Mouse (Mus musculus) CH12.LX (cell line): ENCODE measurements around the gene Ric1. TPM values are rescaled to one million over a fixed set of nuclear protein-coding genes. Genes with fewer than 3 reads are reported as not detected.
A peak's percentile ranks its signal among the peaks of the same experiment; 100 is the strongest.

ENCODE experiments used
- DNase-seq: peaks from one replicate; pipeline ENCODE4 v3.0.0-alpha.2; 2013; ENCODE audit errors: extremely low read depth
- H3K27ac ChIP-seq: 2 replicates; pipeline ENCODE4 v1.5.1; 2012; ENCODE audit warnings: low read depth, mild to moderate bottlenecking, control low read depth, moderate library complexity; ENCODE audit not compliant: insufficient read depth
- H3K27me3 ChIP-seq: replicated peaks from 2 replicates; pipeline ENCODE3; 2012; ENCODE audit warnings: inconsistent platforms
- H3K36me3 ChIP-seq, 2 experiments: replicated peaks in 1 of 2; 2 replicates each; pipeline versions ENCODE3 to v1.6.1; 2012; ENCODE audit warnings: inconsistent platforms in 1 of 2, low read length in 1 of 2, mild to moderate bottlenecking in 1 of 2, mixed read lengths in 1 of 2, moderate library complexity in 1 of 2; ENCODE audit not compliant: control insufficient read depth in 1 of 2, insufficient read depth in 1 of 2
- H3K4me1 ChIP-seq, 2 experiments: 2 replicates each; pipeline ENCODE4 v1.6.1; 2012; ENCODE audit warnings: inconsistent platforms in 1 of 2, moderate library complexity in 1 of 2; ENCODE audit not compliant: insufficient read depth in 2 of 2, control insufficient read depth in 1 of 2
- H3K4me2 ChIP-seq: 2 replicates; pipeline ENCODE4 v1.6.1; 2012; ENCODE audit warnings: low read depth, mild to moderate bottlenecking, control low read depth; ENCODE audit not compliant: poor library complexity, insufficient read depth, severe bottlenecking
- H3K4me3 ChIP-seq, 3 experiments: fragments of 150-350 bp in 1 of 3; sonication (generic) in 1 of 3; replicated peaks in 1 of 3; 2 replicates each; pipeline versions ENCODE3 to v1.5.1; 2011 to 2012; ENCODE audit warnings: low read depth in 2 of 3, low read length in 2 of 3, mild to moderate bottlenecking in 2 of 3, moderate library complexity in 2 of 3, control low read depth in 1 of 3, improper control_type of control experiment in 1 of 3, inconsistent platforms in 1 of 3, mixed read lengths in 1 of 3; ENCODE audit not compliant: poor library complexity in 1 of 3
- H3K79me2 ChIP-seq: replicated peaks from 2 replicates; pipeline ENCODE4 v1.6.1; 2012; ENCODE audit warnings: mild to moderate bottlenecking, moderate library complexity; ENCODE audit not compliant: control insufficient read depth, poor library complexity, insufficient read depth, severe bottlenecking; ENCODE audit errors: extremely low read depth
- H3K9ac ChIP-seq: 2 replicates; pipeline ENCODE4 v1.6.1; 2012; ENCODE audit warnings: low read depth, mild to moderate bottlenecking, control low read depth, moderate library complexity; ENCODE audit not compliant: insufficient read depth
- H3K9me3 ChIP-seq: replicated peaks from 2 replicates; pipeline ENCODE3; 2012; ENCODE audit warnings: low read length, inconsistent platforms, mixed read lengths
- BHLHE40 ChIP-seq: IDR thresholded peaks from 2 replicates; pipeline ENCODE4 v1.6.1; 2011; ENCODE audit warnings: mild to moderate bottlenecking, low read depth, low read length, improper control_type of control experiment
- CHD2 ChIP-seq: IDR thresholded peaks from 2 replicates; pipeline ENCODE4 v1.6.1; 2011; ENCODE audit warnings: low read length, improper control_type of control experiment
- ELF1 ChIP-seq: IDR thresholded peaks from 2 replicates; pipeline ENCODE4 v1.6.1; 2014; ENCODE audit warnings: low read depth, mild to moderate bottlenecking, inconsistent platforms, low read length, improper control_type of control experiment
- ETS1 ChIP-seq: conservative IDR thresholded peaks from 2 replicates; pipeline ENCODE4 v1.6.1; 2012; ENCODE audit warnings: low read depth, mild to moderate bottlenecking, inconsistent platforms, low read length, improper control_type of control experiment, moderate library complexity
- GABPA ChIP-seq: IDR thresholded peaks from 2 replicates; pipeline ENCODE4 v1.6.1; 2012; ENCODE audit warnings: low read depth, low read length, improper control_type of control experiment, inconsistent platforms; ENCODE audit not compliant: insufficient replicate concordance
- HCFC1 ChIP-seq: IDR thresholded peaks from 2 replicates; pipeline ENCODE4 v1.6.1; 2012; ENCODE audit warnings: low read depth, mild to moderate bottlenecking, inconsistent platforms, low read length, improper control_type of control experiment
- IRF4 ChIP-seq: IDR thresholded peaks from 2 replicates; pipeline ENCODE4 v1.6.1; 2014; ENCODE audit warnings: low read depth, mild to moderate bottlenecking, inconsistent platforms, low read length, improper control_type of control experiment
- KAT2A ChIP-seq: IDR thresholded peaks from 2 replicates; pipeline ENCODE4 v1.6.1; 2012; ENCODE audit warnings: low read length, improper control_type of control experiment, inconsistent platforms; ENCODE audit not compliant: insufficient replicate concordance
- MAFK ChIP-seq: IDR thresholded peaks from 2 replicates; pipeline ENCODE4 v1.6.1; 2011; ENCODE audit warnings: low read length, improper control_type of control experiment; ENCODE audit not compliant: insufficient replicate concordance
- MEF2A ChIP-seq: IDR thresholded peaks from 2 replicates; pipeline ENCODE4 v1.6.1; 2014; ENCODE audit warnings: low read depth, mild to moderate bottlenecking, inconsistent platforms, low read length, improper control_type of control experiment, borderline replicate concordance
- MYC ChIP-seq: IDR thresholded peaks from 2 replicates; pipeline ENCODE4 v1.6.1; 2011; ENCODE audit warnings: low read depth, mild to moderate bottlenecking, improper control_type of control experiment, low read length
- NRF1 ChIP-seq: IDR thresholded peaks from 2 replicates; pipeline ENCODE4 v1.6.1; 2014; ENCODE audit warnings: low read depth, mild to moderate bottlenecking, inconsistent platforms, low read length, improper control_type of control experiment, moderate library complexity
- RCOR1 ChIP-seq: conservative IDR thresholded peaks from 2 replicates; pipeline ENCODE4 v1.6.1; 2012; ENCODE audit warnings: low read depth, mild to moderate bottlenecking, inconsistent platforms, low read length, improper control_type of control experiment
- USF2 ChIP-seq: conservative IDR thresholded peaks from 2 replicates; pipeline ENCODE4 v1.6.1; 2011; ENCODE audit warnings: low read depth, low read length, improper control_type of control experiment
- ZMIZ1 ChIP-seq: IDR thresholded peaks from 2 replicates; pipeline ENCODE4 v1.6.1; 2012; ENCODE audit warnings: low read depth, mild to moderate bottlenecking, inconsistent platforms, low read length, improper control_type of control experiment
- dilution Hi-C: fragments of 300-500 bp; cut with MboI; formaldehyde crosslinking; loops from 2 replicates; pipeline ENCODE4 v1.14.3; 2020; ENCODE audit warnings: low sequenced_read_pairs; ENCODE audit not compliant: extremely low pct_unique_long_range_greater_than_20kb, extremely low pct_ligation_motif_present
- in situ Hi-C: fragments of 300-500 bp; cut with MboI; formaldehyde crosslinking; loops from 3 replicates; pipeline ENCODE4 v1.14.3; 2019; ENCODE audit warnings: low sequenced_read_pairs, low pct_ligation_motif_present, low pct_unique_long_range_greater_than_20kb, mixed read lengths
- polyA plus RNA-seq: library from polyadenylated mRNA; unstranded; fragments of >175 nt; gene quantifications from 2 replicates; pipeline ENCODE4 v1.2.1, GENCODE M21; 2012; ENCODE audit warnings: low read depth; ENCODE audit not compliant: insufficient read length
- total RNA-seq, 2 experiments: library from RNA; depleted of rRNA; stranded (reverse); fragments of 300-350 nt in 1 of 2; fragments of >200 nt in 1 of 2; gene quantifications; 2 replicates each; pipeline ENCODE4 v1.2.3; 2012 to 2014

Ric1 gene
- total and polyA plus RNA-seq, 3 experiments, result 11.2 to 17.9 (median 16.3) TPM

GRCm38 (mm10) chr19:29478598-29478997, 43.5 kb upstream of the Ric1 start:
- TF ChIP-seq GABPA (no peak), ZMIZ1 (no peak), MAFK (0 out of 2 replicates have a peak, but pooled peaks have one; percentile 58)
- in situ Hi-C loops, result no loop called here
- no peaks in the 10 kb centered on the region for H3K79me2 ChIP-seq
- no peak overlapping the region for H3K4me3 ChIP-seq
- no peak overlapping the region for H3K27ac ChIP-seq
- H3K9me3 ChIP-seq, result no peaks in the 10 kb centered on the region
- H3K36me3 ChIP-seq, result no peaks in the 10 kb centered on the region
- peaks cover 20 to 84% of the 10 kb centered on the region in 2 experiments for H3K4me1 ChIP-seq
- no peaks in the 10 kb centered on the region for H3K27me3 ChIP-seq
- dilution Hi-C loops, result no loop called here
- no peak overlapping the region for H3K9ac ChIP-seq
- no peak overlapping the region for H3K4me2 ChIP-seq
- DNase-seq, result no peak

- H3K27ac ChIP-seq, result no peak overlapping the region
- H3K9me3 ChIP-seq, result no peaks in the 10 kb centered on the region
- no peaks in the 10 kb centered on the region for H3K27me3 ChIP-seq
- H3K9ac ChIP-seq, result no peak overlapping the region
- no peaks in the 10 kb centered on the region for H3K79me2 ChIP-seq
- in situ Hi-C loops, result no loop called here
- TF ChIP-seq BHLHE40 (no peak), MEF2A (no peak), NRF1 (no peak), ELF1 (no peak), MYC (no peak), IRF4 (no peak), CHD2 (no peak), RCOR1 (no peak), ETS1 (no peak), USF2 (no peak), KAT2A (no peak), HCFC1 (no peak)
- TF ChIP-seq, all 38 proteins: peak for 0
- dilution Hi-C loops, result no loop called here
- H3K36me3 ChIP-seq, result no peaks in the 10 kb centered on the region
- DNase-seq, result no peak
- no peak overlapping the region for H3K4me3 ChIP-seq
- no peak overlapping the region for H3K4me2 ChIP-seq
- H3K4me1 ChIP-seq, result peaks cover 26 to 86% of the 10 kb centered on the region in 2 experiments
Measured at GRCm38 (mm10) chr19:29481578-29481977, 40.5 kb upstream of the Ric1 start.
